Mouse (Mus musculus): Measurements from ENCODE around the gene Tceal9.

Gene Tceal9

DNA sequence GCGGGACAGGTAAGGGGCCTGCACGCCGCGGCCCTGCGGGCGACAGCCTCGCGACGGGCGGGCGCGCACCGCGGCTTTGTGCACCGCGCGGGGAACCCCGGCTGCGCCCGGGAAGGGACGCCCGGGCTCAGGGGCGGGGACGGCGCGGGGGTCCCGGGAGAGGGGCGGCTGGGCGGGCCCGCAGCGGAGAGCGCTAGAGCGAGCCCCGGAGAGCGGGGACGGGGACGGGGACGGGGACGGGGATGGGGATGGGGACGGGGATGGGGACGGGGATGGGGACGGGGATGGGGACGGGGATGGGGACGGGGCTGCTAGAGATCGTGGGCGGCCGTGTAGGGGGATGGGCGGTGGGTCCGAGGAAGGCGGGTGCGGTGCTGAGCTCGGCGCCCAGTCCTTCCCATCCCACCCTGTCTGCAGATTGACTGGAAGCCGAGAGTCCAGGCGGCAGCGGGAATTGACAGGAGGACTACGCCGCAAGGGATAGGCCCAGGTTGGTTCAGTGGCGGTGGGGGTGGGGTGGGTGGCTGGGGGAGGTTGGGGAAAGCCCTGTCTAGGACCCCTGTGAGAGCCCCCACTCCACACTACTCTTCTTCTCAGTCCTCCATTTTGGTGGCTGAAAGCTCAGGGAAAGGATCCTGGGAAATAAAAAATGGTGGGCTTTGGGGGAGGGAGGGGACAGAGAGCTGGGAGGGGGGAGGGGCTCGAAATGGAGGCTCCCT lies 25.7 kb downstream of the Tceal9 start:
- peak; percentile 77 for DNase-seq (ENCODE audit: low read depth, low spot score)

DNA sequence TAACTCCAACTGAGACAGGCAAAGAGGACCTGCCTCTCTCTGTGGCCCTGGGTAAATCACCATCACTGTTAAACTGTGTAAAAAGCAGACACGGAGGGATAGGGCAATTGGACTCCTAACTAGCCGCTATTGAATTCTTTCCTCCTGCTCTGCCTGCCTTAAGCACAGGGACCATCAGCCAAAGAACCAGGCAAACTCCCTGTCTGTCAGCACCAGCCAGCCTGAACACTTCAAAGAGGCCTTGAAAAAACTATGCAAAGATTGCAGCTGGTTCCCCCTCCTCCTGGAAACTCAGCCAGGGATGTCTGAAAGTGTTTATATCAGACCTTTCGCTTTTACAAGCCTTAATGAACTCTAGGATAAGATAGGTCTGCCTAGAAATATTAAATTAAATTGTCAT lies 29.7 kb downstream of the Tceal9 start:
- no peak for DNase-seq (ENCODE audit: low read depth, low spot score)

DNA sequence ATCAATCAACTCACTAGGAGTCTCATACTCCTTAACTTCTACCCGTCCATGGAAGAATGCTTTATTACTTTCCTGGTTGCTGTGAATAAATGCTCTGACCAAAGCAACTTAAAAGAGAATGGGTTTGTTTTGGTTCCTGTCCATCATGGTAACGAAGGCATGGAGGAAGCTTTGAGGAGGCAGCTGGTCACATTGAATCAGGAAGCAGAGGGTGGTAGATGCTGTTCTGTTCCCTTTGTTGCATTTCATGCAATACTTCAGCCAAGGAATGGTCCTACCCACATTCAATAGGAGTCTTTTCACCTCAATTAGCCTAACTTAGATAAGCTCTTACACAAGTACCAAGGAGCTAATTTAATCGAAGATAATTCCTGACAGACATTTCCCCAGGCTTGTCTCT lies 30.5 kb downstream of the Tceal9 start:
- no peak for DNase-seq (ENCODE audit: low read depth, low spot score)

GRCm38 (mm10) chrX:136277577-136277976 lies 32.7 kb downstream of the Tceal9 start:
- no peak for DNase-seq (ENCODE audit: low read depth, low spot score)

GRCm38 (mm10) chrX:136278401-136278800 lies 33.5 kb downstream of the Tceal9 start:
- DNase-seq (ENCODE audit: low read depth, low spot score), result no peak

GRCm38 (mm10) chrX:136279410-136279809 lies 34.5 kb downstream of the Tceal9 start:
- DNase-seq (ENCODE audit: low read depth, low spot score), result no peak

GRCm38 (mm10) chrX:136290817-136291281 lies 46.0 kb downstream of the Tceal9 start:
- peak; percentile 78 for DNase-seq (ENCODE audit: low read depth, low spot score)
